Mouse (Mus musculus): ENCODE data around the gene Eef1akmt4. TPM values are rescaled to one million over a fixed set of nuclear protein-coding genes. Genes with fewer than 3 reads are reported as not detected.

Gene Eef1akmt4
- 2.3 and 3.2 TPM in 2 replicates for polyA plus RNA-seq (2012; rRNA removed)

DNA sequence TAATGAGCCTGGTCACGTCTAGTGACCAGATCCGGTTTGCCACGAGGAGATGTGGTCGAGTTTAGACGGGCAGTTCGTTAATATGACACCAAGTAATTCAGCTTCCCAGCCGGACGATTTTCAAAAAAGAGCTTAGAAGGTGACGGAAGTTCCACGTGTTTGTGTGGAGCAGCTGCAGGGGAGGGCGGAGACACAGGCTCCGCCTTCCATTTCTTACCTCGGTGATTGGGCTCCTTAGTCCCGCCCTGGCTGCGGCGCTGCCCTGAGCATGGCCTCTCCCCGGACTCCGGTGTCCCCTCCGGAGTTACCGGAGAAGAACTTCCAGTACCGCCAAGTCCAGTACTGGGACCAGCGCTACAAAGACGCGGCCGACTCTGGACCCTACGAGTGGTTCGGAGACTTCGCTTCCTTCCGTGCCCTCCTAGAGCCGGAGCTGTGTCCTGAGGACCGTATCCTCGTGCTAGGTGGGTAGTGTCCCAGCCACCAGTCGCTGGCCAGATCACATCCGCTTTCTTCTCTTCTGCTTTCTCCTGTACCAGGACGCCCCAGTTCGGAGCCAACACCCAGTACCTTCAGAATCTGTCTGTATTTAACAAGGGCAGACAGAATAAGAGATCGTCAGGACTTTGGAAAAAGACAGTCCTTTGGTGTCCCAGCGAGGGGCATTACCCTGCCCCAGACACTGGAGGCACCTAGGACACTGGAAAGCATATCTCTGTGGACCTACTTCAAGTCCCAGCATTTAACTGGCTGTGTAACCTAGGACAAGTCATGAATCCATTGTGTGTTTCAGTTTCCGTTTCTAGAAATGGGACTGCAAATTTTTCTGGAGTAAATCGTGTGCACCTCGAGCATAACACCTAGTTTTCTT lies at the start of gene Eef1akmt4, which contains the start of the genes Gm49333 and Alg3:
Eef1akmt4 (plus strand) TSS at position 237 of the 871 bp plus-strand sequence.
Gm49333 (plus strand) TSS at position 254 of the 871 bp plus-strand sequence.
Alg3 (minus strand) TSS at position 379 of the 871 bp plus-strand sequence.
- DNase-seq (ENCODE audit: extremely low spot score in 1 of 2, low spot score in 1 of 2): peak; percentile 76 to 77

DNA sequence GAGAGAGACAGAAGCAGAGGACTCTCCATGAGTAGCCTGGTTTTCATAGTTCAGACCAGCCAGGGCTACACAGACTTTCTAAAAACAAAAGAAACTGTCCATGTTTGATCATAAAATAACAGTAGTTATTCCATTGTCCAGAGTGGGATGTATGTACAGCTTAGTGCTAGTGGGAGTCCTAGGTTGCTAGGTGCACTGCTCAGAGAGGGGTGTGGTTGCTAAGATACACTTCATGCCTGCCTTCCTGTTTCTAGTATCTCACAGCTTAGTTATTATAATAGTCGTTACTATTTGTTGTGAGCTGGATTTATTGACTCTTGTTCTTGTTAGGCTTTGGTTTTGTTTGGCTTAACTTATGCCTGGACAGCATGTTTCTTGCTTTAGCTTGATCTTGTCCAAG lies 46.3 kb upstream of the Eef1akmt4 start:
- no peak for DNase-seq (ENCODE audit: extremely low spot score in 1 of 2, low spot score in 1 of 2)

DNA sequence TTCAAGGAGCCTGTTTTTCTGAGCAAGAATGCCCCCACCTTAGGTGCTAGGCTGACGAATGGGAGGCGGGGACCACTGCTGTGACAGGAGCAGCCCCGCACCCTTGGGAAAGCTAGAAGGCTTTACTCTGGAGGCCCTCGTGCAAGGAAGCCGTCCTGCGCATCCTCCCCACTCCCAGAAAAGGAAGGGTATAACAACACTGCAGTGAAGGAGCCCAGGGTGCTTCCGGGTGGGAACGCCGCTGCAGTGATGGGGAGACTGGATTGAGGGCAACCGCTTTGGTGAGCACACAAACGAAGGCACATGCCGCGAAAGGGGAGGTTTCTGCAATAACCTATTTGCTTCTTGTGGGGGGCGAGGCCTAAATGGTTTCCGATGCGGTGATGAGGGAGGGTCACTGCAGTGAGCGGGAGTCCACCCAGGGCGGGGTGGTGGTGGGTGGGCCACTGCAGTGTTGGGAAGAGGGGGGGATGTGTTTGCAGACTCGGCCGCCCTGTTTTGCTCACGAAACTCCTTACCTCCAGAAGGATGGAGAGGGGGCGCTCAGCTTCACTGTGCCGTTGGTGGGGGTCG lies 21.9 kb upstream of the Eef1akmt4 start, which contains the start of gene Vwa5b2:
Vwa5b2 (plus strand) TSS at position 106 of the 573 bp plus-strand sequence.
- DNase-seq (ENCODE audit: extremely low spot score in 1 of 2, low spot score in 1 of 2): peak in 1 of 2 experiments; percentile 56

DNA sequence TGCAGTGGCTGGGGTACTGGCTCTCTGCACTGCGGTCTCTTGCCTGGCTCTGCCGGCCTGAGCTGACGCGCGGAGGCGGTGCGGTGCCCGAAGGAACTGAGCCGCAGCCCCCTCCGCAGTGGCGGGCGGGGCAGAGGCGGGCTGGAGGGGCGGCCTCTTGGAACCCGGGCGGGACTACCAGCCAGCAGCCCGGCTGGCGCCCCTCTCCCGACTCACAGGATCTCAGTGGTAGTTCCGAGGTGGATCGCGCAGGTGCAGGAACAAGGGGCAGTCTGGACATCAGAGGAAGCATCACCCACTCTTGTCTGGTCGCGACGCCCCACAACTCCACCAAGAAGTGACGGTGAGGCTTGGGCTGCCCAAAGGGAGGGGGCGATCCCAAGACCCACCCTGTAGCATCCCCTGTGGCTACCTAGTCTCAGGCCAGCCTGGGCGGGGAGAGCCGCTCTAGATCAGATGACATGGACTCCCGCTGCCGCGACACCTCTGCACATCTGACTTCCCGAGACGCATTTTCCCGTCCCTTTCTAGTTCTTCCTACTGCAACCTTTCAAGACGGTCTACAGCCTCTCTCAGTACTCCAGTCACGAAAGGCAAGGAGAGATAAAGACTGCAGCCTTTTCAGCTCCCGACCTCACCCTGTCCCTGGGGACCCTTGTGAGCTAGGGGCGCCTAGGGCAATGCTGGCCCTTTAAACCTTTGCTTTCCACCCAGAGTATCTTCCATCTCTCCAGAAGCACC lies 21.3 kb upstream of the Eef1akmt4 start:
- DNase-seq (ENCODE audit: extremely low spot score in 1 of 2, low spot score in 1 of 2): peak in 1 of 2 experiments; percentile 69

DNA sequence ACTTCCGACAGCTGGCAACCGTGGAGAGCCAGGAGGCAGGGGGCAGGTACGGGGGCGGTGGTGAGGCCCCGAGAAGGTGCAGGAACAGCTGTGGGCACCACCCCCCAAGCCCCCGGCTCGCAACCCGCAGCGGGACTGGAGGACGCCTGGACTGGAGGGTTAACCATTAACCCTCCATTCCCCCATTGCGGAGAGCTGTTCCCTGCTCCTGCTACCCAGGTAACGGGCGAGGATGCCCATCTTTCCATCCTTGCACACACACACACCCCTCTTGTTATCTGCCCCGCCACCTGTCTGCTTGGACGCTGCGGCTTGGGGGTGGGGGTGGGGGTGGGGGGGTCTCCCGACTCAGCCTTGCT lies 20.7 kb upstream of the Eef1akmt4 start:
- no peak for DNase-seq (ENCODE audit: extremely low spot score in 1 of 2, low spot score in 1 of 2)

DNA sequence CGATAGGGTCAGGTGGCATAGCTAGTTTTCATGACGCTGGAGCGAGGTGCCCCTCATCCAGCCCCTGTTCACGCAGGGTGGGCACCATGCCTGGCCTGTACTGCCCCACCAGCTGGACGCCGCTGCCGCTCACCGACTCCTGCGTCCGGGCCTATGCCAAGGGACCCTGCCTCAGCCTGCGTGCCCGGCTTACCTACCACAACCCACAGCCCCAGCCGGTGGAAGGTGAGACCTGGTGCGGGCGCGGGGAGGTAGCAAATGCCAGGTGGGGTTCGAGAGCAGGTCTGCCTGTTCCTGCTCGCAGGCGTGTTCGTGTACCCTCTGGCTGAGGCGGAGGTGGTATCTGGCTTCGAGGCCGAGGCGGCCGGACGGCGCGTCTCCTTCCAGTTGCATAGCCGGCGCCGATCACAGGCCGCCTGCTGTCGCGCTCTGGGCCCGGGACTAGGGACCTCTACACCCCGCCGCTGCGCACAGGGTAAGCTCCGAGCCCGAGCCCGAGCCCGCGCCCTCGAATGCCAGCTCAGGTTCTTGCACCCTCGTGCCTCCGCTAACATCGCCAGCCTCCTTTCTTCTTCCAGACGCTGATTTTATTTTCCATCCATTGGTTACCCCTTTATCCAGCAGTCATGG lies 20.2 kb upstream of the Eef1akmt4 start:
- no peak for DNase-seq (ENCODE audit: extremely low spot score in 1 of 2, low spot score in 1 of 2)

DNA sequence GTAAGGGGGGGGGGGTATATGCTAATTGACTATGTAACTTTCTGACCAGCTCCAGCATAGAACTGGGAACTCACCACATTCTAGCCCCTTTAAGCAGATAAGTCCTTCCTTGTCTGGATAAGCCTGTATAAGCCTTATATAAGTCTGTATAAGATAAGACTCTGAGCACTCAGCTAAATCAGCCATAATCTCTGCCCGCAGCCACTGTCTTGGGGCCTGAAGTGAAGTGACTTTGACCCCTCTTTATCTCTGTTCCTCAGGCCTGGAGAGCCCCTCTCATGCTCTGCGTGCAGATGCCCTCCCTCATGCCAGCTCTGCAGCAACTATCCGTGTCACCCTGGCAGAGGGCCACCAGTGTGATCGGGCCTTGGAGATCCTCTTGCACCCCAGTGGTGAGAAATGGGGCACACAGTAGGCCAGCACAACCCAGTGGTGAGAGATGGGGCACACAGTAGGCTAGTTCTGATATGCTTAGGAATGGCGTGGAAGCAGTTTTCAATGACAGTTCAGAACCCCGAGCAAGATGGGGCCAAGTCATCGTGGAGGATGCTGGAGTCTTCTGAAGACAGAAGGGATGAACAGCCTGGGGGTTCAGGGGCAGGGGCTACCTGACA lies 16.2 kb upstream of the Eef1akmt4 start:
- no peak for DNase-seq (ENCODE audit: extremely low spot score in 1 of 2, low spot score in 1 of 2)

DNA sequence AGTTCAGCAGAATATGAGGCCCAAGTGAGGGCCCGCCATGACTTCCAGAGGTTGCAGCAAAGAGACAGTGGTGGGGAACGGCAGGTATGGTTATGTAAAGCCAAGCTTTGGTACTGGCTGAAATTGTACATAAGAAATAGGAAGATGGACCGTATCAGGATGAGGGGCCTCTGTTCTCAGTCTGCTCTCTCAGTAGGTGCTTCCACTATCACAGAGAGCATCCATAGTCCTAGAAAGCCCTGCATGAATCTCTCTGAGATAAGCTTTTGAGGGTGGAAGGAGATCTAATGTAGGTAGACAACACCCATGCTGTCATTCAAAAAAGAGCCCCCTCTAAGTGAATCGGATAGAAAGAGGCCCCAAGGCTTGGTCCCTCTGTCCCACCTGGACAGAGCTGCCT lies 15.7 kb upstream of the Eef1akmt4 start:
- DNase-seq (ENCODE audit: extremely low spot score in 1 of 2, low spot score in 1 of 2): no peak

DNA sequence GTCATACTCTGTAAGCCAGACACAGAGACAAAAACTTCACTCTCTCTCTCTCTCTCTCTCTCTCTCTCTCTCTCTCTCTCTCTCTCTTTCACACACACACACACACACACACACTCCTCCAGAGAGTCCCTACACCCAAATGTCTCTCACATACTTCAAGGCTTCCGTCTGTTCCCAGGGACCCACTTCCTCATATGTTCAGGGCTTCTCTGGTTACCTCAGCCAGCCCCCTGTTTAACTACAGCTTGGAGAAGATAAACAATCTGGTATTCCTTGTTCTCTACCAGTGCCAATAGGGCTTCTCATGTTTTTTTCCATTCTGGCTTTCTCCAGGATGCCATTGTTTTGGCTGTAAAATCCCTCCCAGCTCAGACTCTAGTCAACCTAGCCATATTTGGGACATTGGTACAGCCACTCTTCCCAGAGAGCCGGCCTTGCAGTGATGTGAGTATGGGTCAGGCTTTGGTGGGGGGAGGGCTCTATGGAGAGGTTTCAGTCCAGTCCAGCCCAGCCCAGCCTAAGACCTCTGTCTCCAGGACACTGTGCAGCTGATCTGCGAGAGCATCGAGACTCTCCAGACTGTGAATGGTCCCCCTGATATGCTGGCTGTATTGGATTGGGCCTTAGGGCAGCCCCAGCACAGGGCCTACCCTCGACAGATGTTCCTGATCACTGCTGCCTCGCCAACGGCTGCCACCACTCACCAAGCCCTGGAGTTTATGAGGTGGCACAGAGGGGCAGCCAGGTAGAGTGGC lies 14.5 kb upstream of the Eef1akmt4 start:
- DNase-seq (ENCODE audit: extremely low spot score in 1 of 2, low spot score in 1 of 2): no peak

DNA sequence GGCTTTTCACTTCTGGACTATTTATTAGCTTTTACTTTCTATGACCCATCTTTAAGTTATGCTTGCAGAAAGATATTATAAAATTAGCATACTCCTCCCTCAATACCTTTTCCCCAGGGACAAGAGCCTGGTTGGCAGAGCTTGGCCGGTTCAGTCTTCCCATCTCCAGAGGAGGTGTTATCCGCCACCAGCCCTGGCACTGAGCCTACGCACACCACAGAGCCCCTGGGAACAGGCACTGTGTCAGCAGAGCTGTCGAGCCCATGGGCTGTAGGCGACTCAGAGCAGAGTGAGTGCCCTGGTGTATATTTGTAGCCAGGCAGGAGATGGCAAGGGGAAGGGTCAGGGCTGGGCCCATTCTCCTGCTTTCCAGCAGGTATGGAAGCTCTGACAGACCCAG lies 10.9 kb upstream of the Eef1akmt4 start:
- DNase-seq (ENCODE audit: extremely low spot score in 1 of 2, low spot score in 1 of 2): no peak

DNA sequence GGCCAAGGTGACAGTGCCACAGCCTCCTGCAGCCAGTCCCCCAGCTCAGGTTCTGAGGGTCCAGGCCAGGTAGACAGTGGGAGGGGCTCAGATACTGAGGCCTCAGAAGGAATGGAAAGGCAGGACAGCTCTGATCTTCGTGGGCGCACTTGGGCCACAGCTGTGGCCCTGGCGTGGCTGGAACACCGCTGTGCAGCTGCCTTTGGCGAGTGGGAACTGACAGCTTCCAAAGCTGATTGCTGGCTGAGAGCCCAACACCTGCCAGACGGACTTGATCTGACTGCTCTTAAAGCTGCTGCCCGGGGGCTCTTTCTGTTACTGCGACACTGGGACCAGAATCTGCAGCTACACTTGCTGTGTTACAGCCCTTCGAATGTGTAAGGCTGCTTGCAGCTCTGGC lies 6.7 kb upstream of the Eef1akmt4 start:
- no peak for DNase-seq (ENCODE audit: extremely low spot score in 1 of 2, low spot score in 1 of 2)

DNA sequence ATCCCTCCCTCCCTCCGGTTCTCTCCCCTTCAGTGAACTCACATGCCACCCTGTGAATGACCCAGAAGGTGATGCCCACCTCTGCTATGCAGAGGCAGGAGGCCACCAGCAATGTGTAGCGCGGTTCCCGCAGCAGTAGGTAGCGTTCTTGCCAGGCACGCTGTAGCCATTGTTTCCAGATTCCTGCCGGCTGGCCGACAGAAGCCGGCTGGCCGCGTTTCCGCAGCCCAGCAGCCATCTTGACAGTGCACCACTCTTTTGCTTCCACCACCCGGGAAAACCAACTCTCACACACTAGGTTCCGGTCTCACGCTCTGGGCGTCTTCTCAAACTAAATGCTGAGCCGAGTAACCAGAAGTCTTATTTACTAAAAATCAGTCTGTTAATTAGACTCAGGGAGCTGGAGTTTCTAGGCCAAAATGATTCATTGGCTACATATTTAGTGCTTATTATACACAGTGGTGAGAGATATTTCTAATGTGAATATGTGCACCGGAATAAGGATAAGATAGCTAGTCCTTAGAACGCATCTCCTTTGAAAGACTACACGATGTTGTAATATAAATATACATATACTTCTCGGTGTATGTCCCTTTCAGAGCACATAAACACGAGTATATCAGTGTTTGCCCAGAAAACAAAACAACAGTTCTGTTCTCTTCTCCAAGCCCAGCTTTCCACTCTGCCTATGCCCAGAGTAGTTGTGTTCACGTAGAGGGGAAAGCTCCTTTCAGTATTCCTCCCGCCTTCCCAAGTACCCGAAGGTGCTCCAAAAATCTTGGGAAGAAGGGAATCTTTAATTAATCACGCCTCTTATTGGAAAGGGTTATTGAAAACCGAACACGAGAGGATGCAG lies 664 bp upstream of the Eef1akmt4 start:
- DNase-seq (ENCODE audit: extremely low spot score in 1 of 2, low spot score in 1 of 2): peak in 1 of 2 experiments; percentile 87

DNA sequence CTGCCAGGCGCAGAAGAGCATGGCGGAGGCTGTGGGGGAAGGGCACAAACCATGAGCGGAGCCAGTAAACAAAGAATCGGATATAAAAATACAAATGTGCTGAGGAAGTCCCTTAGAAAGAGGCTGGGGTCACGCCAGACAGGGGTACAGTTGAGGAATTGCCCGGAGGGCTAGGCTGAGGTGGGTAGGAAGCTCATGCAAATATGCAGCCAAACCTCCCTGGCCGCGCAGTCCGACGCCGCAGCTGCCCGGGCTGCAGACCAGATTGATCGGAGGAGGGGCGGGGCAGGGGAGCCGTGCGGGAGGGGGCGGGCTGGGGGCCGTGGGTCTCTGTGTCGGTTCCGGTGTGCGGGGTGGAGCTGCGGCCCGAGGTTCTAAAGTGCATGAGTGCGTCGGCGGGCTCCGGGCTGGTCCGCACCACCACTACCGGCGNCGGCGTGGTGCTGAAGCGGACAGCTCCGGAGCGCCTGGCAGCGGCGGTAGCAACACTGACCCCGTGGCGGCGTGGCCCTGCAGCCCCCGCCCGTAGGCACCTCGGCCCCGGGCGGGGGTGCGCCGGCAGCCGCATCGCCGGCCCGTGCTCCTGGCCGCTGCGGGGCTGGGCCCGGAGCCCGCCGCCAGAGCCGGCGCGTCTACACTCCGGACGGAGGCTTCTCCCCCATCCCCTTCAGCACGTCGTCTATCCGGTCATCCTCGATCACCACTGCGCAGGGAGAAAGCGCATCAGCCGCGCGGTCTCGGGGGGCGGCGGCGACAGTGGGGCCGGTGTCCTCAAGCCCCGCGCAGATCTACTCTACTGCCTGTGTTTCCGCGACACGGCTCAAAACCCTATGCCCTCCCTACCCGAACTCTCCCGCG lies 8.4 kb downstream of the Eef1akmt4 start:
- DNase-seq (ENCODE audit: extremely low spot score in 1 of 2, low spot score in 1 of 2): no peak

DNA sequence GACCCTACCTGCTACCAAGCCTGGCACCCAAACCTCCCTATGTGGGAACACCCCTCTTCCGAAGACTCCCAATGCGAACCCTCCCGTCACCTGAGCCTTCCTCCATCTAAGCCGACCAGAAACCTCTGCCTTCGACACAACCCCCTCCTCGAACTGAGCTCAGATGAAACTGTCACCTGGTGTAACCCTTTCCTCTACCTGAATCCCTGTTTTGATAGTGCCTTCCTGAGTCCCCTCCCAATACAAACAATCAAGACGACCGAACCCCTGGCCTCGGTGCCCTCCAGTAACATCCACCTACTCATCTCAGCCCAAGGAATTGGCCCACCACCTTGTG lies 9.0 kb downstream of the Eef1akmt4 start:
- DNase-seq (ENCODE audit: extremely low spot score in 1 of 2, low spot score in 1 of 2): no peak

DNA sequence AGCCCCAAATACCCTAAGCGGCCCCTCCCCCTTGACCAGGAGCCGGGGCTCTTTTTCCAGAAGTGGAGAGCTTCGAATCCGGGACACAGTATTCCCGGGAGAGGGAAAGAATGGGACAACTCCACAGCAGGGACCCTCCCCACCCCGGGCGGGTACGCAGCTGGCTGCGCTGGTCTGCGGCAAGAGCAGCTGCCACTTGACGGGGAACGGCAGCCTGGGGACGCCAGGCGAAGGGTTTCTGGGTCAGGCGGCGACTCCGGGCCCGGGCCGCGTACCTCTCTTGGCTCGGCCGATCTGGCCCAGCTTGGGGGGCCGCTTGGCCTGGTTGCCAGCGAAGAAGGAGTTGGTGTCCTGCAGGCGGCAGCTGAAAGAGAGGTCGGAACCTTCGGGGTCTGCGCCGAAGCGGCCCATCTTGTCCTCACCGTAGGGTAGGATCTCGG lies 9.4 kb downstream of the Eef1akmt4 start:
- no peak for DNase-seq (ENCODE audit: extremely low spot score in 1 of 2, low spot score in 1 of 2)

DNA sequence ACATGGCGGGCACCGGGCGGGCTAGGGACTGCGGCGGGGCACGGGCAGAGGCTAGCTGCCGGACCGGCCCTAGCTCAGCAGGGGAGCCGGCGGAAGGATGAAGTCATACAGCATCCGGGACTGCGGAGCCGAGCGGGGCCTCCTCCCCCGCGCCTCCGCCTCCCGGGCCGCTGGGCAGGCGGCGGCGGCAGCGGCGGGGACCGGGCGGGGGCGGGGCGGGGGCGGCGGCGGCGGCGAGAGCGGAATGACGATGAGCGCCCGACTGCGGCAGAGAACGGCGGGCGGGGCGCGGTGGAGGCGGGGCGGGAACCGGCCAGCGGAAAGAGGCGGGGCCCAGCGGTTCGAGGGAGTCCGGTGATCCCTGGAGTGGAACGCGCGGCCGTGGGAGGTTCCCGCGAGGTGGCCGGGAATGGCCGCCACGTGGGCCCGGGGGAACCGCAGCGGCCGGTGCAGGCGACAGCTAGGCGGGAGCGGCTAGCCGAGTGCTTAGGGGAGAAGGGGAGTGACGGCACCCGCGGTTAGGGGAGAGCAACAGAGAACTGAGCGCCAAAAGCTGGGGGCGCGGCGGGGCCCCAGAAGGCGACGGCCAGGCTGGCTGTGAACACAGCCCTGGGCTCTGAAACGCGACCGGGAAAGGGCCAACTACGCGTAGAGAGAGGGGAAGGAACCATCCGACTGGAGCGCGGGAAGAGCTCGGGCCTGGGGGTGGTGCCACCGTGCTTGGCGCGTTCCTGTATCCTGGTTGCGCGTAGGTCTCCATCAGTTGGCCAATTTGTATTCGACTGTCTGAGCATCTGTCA lies 10.0 kb downstream of the Eef1akmt4 start, which contains the start of gene Camk2n2:
Camk2n2 (minus strand) TSS at position 97 of the 800 bp plus-strand sequence.
- DNase-seq (ENCODE audit: extremely low spot score in 1 of 2, low spot score in 1 of 2): no peak
